Mouse (Mus musculus) Muller cell, postnatal 12 days (primary cell): ENCODE results near the gene Hist1h4d.

Experiments
- DNase-seq: peaks from one replicate; pipeline ENCODE4 v3.0.0-alpha.2; 2015; ENCODE audit errors: inconsistent ontology term

Hist1h4d gene

GRCm38 (mm10) chr13:23593051-23593770 is 11.8 kb downstream of the Hist1h4d start:
- no peak for DNase-seq

DNA sequence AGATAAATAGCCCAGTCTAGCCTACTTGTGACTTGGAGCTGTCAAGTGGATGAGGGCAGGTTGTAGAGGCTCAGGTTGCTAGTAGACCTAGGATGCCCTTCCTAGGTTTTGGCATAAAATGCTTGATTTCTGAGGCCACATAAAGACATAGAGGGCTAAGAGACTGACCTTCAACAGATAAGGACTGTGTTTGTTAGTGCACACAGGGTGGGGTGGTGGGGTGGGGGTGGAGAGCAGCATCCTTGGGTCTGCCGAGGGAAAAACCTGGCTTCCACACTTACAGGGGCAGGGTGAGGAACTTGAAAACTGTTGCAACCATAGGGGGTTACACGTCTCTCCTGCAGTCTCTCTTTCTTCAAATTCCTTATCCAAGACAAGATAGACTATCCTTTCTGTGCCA is 13.8 kb downstream of the Hist1h4d start:
- no peak for DNase-seq

- no peak for DNase-seq
Measured at GRCm38 (mm10) chr13:23595622-23596372, 14.4 kb downstream of the Hist1h4d start.

- DNase-seq = peak; percentile 46
Measured at GRCm38 (mm10) chr13:23597957-23598356, 16.6 kb downstream of the Hist1h4d start.

DNA sequence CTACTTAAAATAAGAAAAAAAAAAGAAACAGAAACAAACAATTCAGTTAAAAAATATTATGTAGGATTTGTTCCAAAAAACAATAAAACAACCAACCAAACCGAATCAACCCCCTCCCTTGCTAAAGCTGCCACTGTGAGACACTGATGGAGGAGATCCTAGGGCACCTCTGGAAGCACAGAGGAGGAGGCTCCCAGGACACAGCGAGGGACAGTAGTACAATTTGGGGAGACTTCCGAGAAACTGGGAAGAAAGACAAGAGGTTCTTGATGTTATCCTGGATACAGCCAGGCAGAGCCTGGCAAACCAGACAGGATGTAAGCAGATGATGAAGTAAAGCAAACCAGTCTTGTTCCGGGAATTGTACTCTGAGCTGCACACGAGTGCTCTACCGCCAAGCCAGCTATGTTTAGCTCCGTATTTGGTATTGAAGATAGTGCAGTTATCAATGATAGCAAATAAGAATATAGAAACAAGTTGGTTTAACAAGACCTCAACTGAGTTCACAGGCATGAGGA is 21.8 kb downstream of the Hist1h4d start:
- no peak for DNase-seq

GRCm38 (mm10) chr13:23604452-23604851 is 23.1 kb downstream of the Hist1h4d start:
- DNase-seq = no peak

GRCm38 (mm10) chr13:23605052-23605451 is 23.7 kb downstream of the Hist1h4d start:
- no peak for DNase-seq

- no peak for DNase-seq
Measured at GRCm38 (mm10) chr13:23609209-23609608, 27.8 kb downstream of the Hist1h4d start.

DNA sequence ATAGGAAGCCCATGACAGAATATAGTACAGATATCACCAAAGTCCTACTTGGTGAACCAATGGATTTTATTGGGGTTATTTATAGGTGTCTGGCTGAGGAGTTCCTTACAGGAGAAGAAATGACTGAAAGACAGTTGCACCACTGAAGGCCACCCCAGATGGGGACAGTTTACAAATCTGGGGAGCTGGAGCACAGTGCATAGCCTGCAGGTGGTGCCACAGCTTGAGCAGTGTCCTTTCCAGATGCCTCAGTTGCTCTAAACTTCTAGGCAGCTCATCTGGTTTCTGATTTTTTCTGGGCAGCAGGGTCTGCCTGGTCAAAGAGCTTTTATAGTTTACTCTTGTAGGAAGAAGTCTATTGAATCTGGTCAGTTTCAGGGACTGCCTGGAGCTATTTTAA is 28.4 kb downstream of the Hist1h4d start:
- no peak for DNase-seq

GRCm38 (mm10) chr13:23610393-23610792 is 29.0 kb downstream of the Hist1h4d start:
- no peak for DNase-seq

DNA sequence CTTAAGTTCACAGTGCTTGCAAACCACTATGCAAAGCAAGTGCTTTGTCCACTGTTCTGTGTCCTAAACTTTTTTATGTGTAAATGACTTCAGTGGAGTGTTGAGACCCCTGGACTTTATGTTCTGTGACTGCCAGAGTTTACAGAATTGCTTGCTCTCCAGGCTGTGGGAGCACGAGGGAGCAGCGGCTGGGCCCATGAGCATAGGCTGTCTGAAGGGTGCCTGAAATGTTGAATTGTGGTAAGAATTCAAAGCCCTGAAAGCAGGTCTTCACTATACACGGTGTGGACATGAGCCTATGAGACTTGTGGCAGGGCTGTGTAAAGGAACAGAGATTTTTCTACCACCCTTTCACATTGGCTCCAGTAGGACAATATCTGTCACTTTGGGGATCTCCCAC is 30.2 kb downstream of the Hist1h4d start:
- DNase-seq = no peak

- DNase-seq = no peak
Measured at GRCm38 (mm10) chr13:23620056-23620732, 38.8 kb downstream of the Hist1h4d start.

DNA sequence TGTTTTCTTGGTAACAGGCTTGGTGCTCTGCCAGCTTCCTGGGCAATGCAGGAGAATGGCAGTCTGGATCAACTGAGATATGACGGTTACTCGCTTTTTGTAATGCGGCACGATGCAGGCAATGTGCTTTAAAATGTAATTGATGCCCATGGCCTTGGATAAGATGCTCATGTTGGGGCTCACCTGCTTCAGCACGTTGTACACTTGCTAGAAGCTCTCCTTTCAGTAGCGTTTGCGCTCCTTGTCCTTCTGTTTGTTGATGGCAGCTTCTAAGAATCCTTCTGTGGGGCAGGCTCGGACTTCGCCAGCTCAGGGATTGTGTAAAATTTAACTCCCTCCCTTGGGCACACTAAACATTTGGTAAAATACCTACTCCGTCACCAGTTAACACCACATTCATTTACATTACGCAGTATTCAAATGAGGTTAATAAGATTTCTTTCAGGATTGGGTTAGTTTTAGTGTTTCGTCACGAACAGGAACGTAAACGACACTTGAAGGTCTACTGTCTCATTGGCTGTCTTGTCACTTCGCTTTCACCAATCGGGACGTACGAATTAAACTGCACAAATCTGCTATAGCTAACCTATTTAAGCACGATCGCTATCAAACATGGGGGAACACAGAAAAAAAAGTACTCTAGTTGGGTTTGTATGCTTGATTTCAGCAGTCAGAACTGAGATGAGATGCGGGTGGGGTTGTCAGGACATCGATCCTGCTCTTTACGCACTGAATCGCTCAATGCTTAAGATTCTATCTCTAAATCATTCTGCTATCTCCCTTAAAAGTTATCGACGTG is 39.5 kb downstream of the Hist1h4d start, which contains the start of gene Hist1h2be:
Gene Hist1h2be, minus strand, starts transcription at position 392 of the 799 bp plus-strand sequence.
- peak; percentile 87 for DNase-seq

- DNase-seq = peak; percentile 90
Measured at GRCm38 (mm10) chr13:23621532-23622174, 40.3 kb downstream of the Hist1h4d start.

DNA sequence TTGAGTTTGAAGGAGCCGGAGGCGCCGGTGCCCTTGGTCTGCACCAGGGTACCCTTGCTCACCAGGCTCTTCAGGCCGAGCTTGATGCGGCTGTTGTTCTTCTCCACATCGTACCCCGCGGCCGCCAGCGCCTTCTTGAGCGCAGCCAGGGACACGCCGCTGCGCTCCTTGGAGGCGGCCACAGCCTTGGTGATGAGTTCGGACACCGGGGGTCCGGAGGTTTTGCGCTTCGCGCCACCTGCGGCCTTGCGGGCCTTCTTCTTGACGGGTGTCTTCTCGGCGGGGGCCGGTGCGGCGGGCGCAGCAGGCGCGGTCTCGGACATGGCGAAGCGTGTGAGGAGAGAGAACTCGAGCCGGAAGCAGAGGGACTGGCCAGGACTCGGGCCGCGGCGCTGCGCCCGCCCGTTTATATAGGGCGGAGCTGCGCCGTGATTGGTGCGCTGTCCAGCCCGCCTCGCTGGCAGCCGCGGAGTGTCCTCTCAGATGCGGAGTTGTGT is 40.8 kb downstream of the Hist1h4d start, which contains the start of gene Hist1h1e:
Gene Hist1h1e, minus strand, starts transcription at position 384 of the 497 bp plus-strand sequence.
- peak; percentile 93 for DNase-seq

- no peak for DNase-seq
Measured at GRCm38 (mm10) chr13:23622861-23623450, 41.6 kb downstream of the Hist1h4d start.

DNA sequence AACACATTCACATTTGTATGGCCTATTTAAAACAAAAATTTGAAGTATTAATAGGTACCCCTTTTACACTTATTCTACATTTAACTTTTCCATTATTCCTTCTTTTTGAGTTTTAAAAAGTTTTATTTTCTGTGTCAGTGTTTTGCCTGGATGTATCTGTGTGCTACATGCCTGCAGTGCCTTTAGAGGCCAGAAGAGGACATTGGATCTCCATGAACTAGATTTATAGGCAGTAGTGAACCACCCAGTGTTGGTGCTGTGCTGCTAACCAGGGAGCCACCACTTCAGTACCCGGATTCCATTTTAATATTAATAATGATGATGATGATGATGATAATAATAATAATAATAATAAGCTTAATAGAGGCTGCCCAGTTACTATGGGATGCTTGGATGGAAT is 49.3 kb downstream of the Hist1h4d start:
- peak; percentile 13 for DNase-seq
